Mouse (Mus musculus) gastrocnemius, postnatal 25 days (tissue): ENCODE measurements at regions not wholly inside any gene's neighbourhood (a gene's known extent, or its start where the extent isn't known, plus 50 kb on each side); places are given as distances from the start of the nearest gene placed in this dataset.
"Not testable (repeated sequence)": the region's sequence is repeated elsewhere in the genome, so short reads cannot be mapped to it uniquely, and the experiment has no call there.

Source experiments
- DNase-seq: peaks from one replicate; pipeline ENCODE4 v3.0.0; 2022

DNA sequence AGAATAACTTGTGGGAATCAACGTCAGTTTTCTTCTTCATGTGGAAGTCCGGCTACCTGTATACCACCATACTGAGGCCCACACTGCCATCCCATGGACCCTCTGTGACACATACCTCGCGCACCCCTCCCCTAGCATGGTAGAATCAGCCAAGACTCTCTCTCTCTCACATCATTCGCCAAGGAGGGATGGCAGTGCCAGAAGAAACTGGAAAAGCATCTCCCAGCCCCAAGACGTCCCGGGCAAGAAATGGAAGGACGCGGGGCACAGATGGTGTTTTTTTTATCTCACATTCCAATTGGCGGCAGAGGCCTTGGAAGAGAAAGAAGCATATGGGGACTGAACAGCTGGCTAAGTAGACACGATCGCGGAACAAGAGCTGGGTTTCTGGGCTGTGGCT, 152.0 kb downstream of the Tpra1 start:
- DNase-seq: no peak

DNA sequence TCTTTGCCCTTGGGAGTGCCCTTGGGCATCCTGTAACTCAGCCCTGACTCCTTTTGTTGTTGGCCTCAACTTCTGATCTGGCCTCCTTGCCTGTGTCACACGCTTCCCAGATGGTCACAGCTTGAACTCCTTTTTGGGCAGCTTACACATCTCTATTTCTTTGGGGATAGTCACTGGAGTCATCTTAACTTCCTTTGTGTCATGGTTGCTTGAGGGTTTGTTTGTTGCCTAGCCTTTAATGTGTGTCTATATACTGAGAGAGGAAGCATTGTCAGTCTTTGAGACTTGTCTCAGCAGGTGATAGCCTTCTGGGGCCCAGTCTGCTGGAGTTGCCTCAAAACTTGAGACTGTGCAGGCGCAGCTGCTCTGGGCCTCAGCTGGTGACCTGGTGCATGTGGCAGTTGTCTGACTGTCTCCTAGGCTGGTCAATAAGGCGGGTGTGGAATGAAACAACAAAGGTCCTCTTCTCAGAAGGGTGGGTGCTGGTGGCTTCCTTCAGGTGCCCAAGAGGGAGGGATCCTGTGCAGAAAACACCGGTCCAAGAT, 157.5 kb downstream of the Tpra1 start:
- no peak for DNase-seq

DNA sequence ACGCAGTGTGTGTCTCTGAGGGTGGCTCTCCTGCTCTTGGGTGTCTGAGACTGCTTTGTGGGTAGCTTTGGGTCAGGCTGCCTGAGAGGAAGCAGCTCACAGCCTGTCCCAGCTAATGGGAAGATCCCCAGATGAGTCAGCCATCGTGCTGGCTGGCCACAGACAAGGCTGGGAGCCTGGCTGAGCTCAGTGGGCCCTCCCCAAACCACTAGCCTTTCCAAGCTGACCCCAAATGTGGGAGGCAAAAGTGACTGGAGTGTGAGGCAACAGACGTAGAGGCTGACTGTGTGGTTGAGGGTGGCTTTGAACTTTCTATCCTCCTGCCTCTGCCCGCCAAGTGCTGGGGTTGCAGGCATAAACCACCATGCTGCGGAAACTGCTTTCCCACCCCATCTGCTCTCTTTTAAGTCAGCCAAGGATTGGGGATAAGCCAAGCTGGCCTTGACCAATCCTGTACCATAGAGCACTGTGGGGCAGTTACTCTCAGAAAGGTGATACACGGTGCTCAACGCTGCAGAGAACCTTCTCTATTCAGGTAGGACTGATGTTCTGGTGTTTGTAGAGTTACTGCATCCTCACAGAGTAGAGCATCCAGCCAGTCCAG, 163.0 kb downstream of the Tpra1 start:
- DNase-seq: no peak

DNA sequence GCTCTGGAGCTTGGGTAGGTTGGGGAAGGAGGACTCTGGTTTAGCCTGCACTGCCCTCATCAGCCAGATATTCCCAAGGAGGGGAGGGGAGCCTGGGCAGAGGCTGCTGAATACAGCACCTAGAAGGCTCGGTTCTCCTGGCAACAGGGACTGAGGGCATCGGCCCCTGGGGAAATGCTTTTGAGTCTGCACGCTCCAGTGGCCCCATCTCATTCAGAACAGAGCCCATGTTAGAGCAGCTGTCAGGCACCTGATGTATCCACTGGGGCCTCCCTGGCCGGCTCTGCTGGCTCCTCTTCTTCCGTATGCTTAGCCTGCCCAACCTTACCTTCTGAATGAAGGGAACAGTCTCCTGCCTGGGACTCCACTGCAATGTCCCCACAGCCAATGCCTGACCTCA, 164.5 kb downstream of the Tpra1 start:
- DNase-seq: no peak

DNA sequence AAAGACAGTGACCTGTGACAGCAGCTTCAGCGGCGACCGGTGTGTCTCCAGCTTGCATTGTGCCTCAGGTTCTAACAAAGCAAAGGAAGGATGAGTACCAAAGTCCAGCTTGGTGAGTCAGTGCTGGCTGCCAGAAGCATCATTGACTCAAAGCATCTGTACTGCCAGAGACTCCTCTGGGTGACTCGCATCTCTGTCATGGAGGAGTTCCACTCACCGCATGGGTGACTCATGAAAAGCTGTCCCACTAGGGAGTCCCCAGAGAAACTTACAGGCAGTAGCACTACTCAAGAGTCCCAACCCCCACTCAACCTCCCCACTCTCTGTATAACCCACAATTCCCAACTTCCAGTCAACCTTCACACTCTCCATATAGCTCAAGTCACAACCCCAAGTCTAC, 166.2 kb downstream of the Tpra1 start:
- no peak for DNase-seq

DNA sequence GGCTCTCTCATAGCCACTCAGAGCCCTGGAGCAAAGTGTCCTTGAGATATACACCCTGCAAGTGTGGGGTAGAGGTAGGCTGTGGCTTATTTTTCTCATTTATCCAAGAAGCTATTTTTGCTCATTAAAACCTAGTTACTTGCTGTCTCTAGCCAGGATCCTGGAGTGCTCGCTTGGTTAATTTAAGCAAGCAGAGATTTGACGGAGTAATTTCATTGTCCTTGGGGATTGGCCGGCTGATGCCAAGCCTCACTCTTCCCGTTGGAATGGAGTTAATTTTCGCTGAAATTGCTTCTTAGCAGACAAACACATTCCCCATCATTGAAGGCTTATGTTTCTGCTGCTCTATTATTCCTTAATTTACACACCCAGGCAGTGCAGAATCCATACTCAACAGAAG, 167.1 kb downstream of the Tpra1 start:
- DNase-seq: no peak

DNA sequence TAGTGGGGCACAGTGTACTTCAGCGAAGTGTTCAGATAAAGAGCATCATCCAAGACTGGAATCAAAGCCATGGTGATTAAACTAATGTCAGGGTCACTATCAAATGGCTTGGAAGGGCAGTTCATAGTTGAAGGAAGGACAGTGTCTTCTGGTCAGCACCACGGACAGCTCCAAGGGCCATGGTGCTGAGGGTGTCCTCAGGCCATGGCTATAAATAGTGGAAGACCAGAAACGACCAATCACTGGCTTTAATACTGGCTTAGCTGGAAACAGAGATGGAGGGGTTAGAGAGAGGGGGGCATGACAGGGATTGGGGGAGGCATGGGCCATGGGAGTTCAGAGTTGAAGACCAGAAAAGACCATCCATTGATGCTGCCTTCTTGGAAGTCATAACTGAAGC, 168.0 kb downstream of the Tpra1 start:
- no peak for DNase-seq

DNA sequence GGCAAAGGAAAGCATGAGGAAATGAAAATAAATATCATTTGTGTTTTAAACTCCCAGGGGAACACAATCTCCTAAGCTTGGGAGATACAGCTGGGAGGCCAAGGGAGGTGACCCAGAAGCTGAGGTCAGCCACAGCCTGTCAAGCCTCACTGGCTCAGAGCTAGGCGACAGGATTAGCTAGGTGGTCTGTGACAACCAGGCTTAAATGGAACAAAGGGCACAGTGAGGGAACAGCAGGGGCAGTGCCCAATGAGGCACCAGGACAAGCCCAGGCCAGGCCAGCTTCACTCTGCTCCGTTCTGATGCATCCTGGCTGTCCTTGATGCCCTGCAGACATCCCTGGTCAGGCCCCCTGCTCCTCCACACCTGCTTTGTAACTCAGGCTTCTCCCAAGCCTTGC, 169.7 kb downstream of the Tpra1 start:
- no peak for DNase-seq

DNA sequence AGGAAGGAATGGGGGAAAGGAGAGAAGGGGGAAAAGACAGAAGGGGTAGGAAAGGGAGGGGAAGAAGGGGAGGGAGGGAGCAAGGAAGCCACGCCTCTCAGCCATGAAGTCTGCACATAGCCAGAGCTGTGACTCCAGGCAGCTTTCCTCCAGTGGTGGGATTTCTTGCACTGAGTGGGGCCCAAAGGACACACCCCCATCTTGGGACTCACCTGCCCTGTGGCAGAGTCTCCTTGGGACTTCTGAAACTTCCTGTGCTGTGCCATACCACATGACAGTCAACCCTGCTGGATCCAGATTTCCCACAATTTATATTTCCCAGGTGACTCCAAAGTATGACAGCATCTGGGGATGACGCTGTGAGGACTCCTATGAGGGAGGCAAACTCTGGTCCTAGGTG, 170.5 kb downstream of the Tpra1 start:
- DNase-seq: no peak

DNA sequence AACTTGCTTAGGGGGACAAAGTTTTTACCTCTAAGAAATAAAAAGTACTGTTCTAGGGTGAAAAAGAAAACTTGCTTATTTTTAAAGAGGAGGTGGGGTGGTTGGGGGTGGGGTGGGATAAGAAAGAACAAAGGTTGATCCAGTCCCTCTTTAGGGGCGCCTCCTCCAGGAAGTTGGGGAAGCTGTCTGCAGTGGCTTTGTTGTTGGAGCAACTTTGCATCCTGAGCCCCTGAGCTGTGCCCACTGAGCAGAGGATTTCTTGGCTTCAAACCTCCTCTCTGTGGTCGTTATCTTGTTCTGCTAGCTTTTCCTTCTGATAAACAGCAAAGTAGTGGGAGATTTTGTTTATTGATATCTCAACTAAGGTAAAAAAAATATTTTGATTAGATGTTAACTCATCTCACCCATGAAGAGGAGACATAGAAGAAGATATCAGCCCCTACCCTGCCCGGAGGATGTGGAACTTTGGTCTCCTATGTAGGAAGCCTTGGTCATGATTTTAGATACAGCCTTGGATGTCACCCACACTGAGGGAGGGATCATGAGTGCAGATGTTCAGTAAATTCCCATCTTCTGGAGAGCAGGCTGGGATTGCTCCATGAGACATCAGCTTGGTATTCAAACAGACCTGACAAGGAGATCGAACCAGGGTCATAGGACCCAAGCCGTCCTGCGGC, 179.7 kb downstream of the Tpra1 start:
- DNase-seq: no peak

DNA sequence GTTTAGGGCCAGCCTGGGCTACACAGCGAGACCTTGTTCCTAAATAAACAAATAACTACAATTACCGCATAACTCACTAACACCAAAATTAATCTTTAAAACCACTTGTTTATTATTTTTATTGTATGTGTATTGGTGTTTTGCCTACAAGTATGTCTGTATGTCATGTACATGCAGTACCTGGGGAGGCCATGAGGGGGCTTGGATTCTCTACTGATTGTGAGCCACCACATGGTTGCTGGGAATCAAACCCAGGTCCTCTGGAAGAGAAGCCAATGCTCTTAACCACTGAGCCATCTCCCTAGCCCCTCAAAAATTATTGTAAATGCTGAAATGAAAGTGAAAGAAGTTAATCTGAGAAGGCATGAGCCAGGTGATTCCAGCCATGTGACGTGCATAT, 182.4 kb downstream of the Tpra1 start:
- DNase-seq: no peak

DNA sequence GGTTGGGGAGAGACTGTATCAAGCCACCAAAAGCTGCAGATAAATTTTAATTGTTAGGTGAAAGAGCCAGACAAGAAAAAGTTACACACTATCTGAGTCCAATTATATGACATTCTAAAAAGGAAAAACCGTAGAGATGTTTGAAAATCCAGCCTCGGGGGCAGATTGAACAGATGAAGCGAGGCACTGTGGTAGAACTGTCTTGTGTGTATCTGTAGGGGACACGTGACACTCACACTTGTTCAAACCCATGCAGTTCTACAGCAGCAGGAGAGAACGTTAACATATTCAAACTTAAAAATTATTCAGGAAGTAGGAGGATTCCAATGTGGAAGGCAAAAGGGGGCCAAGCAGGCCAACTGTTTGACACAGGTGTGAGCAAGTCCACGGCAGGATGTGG, 183.1 kb downstream of the Tpra1 start:
- no peak for DNase-seq

DNA sequence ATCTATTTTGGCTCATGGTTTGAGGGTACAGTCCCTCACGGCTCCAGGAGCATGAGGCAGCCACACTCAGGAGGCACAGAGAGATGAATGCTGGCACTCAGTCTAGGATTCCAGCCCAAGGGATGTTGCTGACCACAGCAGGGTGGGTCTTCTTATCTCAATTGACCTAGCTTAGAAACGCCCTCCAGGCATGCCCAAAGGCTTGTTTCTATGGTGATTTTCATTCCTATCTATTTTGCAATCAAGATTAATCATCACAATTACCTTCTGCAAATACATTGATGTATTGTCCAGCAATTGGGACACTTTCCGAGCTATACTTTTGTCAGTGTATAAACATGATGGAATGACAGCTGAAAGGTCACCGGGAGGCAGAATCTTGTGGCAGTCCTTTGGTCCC, 185.6 kb downstream of the Tpra1 start:
- no peak for DNase-seq

DNA sequence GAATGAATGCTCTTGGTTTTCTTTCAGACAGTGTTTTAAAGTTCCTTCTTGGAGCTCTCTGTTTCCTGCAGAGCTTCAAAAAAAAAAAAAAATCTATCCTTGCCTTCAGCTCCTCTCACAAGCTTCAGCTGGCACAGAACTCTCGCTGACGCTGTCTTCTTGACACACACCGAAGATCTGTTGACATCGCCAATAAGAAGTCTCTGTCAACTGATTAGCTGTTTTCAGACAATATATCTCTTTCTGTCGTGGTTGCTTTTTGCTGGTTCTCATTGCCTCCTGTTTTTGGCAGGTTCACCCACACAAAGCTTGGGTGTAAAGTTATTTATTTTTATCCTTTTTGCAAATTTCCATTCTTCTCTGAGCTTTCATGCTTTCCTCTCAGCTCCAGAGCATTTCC, 188.0 kb downstream of the Tpra1 start:
- DNase-seq: no peak

DNA sequence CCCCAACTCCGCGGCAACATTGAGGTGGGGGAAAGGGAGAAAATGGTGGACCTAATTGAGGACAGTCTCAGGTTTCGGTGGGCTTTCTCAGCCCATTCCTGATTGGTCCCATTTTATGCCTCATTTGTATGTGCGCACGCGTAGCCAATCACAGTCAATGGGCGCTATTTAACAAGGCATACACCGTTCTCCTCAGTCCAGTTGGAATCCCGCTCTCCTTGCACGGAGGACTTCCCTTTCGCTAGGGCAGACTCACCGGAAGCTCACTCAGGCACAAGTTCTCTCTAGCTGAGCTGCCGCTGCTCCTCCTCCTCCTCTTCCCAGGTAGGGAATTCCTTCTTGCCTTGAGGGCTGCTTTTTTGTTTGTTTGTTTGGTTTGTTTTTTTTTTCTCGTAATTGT, 193.9 kb downstream of the Tpra1 start:
- no peak for DNase-seq

DNA sequence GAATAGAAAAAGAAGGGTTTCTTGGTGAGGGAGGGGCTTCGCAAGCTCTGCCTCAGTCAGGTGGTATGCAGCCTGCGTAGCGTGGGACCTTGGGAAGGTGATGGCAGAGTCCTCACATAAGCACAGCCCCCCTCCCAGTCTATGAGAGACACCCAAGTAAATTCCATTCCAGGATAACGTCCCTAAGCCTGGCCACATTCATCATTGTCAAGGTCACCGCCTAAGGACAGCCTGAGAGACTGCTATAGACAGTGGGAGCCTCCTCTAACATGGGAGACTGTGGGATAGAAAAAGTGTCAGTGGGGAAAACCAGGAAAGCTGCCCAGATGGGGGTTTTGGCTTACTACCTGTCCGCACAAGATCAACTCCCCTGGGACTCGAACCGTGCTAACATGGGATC, 195.5 kb downstream of the Tpra1 start:
- DNase-seq: no peak

DNA sequence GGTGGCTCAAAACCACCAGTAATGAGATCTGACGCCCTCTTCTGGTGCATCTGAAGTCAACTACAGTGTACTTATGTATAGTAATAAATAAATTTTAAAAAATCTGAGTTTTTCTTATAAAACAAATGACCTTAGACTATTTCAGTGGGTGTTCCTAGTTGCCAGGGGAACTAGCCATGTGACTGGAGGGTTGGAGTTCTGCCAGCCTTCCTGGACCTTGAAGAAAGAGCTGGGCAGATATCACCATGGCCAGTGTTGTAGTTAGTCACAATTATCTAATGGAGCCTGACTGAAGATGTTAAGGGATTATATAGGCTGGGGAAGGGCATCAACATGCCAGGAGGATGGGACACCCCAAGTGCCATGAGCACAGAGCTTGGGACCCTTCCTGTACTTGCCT, 217.2 kb downstream of the Tpra1 start:
- DNase-seq: no peak

DNA sequence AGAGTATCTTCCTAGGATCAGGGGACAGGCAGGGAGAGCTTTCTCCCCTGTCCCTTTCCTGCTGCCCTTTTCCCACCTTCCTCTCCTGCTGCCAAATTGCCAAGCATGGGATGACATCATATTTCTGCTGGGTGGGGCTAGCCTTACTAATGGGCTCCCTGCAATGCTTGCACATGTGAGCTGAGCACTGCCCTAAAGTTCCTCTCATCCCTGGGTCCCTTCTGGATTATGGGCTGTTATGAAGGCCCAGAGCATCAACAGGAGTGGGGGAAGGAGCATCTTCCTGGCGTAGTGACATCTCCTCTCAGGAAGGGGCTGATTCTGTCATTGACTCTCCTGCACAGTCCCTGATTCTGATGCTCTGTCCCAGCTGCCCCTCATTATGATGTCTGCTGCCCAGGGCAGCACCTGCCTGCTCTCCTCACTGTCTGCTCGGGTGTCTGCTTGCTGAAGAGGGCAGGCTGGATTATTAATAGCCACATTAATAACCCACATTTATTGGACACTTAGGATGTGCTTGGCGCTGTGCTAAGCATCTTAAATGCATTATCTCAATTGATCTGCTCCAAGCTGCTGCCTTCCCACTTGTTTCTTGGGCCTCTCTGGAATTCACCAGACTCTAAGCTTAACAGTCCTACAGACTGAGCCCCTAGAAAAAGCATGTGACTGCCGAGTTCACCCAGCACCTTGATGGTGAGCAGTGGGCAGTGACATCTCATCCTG, 219.1 kb downstream of the Tpra1 start:
- no peak for DNase-seq

DNA sequence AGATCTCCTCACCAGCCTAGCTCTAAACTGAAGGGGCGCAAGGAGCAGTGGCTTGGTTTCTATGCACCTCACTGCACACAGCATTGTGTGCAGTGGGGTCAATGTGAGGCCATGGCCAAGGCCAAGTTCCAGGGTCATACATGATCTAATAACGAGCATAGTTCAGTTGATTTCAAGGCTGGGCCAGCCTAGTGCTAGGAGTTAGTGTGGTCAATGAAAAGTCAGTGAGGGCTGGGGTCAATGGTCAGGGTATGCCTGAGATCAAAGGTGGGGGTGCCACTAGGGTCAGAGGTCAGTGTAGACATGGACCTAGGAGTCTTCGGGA, 219.7 kb downstream of the Tpra1 start:
- DNase-seq: no peak

DNA sequence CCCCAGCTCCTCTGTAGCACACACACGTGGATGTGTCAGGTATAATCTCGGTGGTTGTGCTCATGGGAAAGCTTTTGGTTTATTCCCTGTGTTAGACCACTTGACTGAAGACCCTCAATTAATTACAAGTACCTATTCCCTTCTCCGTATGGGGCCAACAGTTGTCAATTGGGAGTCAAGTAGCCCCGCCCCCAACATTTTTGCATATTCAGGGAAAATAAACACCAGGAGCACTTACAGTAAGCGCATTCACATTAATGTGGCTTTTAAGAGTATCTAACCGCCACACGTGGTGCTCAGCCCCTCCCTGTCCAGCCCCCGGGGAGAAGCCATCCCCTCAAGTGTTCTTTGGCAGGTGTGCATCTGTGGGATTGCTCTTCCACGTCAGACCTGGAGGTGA, 223.9 kb downstream of the Tpra1 start:
- no peak for DNase-seq

DNA sequence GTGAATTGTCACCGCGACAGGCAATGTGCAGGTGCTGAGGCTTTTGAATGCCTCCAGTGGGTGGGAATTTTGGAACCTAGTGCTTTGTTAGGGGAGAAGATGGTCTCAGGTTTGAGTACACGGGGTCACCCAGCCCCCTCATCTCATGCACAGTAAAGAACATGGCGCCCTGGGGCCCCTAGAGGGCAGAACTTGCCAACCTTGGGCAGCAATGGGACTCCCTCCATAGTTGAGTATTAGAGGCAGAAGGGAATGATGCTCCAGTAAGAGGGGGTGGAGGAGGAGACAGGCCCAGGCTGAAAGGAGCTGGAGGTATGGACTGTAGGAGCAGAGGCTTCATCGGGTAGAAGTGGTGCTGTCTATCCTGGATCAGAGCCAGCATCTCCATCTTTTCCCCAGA, 226.1 kb downstream of the Tpra1 start:
- DNase-seq: not testable (repeated sequence)

DNA sequence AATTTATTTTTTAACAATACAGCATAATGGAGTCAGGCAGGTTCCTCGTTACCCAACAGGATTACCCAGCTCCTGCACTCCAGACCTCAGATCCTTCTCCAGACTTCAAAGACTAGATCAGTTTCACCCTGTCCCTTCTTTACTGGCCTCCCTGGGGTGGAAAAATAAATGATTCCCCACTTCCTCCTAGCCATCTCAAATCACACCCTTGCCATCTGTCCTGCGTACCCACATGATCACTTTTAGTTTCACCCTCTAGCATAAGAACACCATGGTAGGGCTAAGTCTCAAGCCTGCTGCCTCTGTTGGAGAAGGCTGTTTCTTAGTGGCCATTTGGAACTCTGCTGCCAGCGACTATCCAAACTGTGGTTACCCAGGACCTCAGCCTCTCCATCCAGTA, 222.0 kb downstream of the Plxna1 start:
- no peak for DNase-seq

DNA sequence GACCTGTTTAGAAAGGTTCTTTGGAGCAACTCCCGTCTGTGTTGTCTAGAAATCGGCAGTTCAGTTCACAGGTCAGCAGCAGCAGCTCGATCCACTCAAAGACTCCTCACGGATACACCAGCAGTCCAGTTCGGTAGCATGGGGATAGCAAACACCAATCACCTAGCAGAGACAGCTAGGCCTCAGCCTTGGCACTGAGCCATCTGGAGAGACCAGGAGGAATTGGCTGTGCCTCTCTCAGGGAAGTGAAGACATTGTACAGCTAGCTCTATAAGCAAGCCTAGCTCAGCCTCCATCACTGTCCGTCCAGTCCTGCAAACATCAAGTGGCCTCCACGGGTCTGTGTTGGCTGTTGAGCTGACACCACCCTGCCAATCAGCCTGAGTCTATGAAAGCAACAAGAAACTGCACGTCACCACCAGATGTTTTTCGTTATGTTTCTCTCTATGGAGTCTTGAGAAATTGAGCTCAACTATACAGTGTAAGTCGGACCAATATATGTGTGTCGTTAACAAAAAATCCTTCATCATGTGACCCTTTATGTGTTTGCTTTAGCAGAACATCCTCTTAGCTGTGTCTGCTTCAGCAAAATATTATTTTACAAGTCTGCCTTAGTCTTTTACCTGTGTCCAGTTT, 209.3 kb downstream of the Plxna1 start:
- no peak for DNase-seq
